Mouse (Mus musculus): ENCODE measurements around the gene B3gnt2.

- no peak for TF ChIP-seq CTCF (IDR thresholded peaks at IDR 0.05; ENCODE audit: extremely low read depth, insufficient read depth, insufficient read length, insufficient replicate concordance)
- no peak for TF ChIP-seq POLR2A (IDR thresholded peaks at IDR 0.05; ENCODE audit: low read depth, low read length)
Measured at GRCm38 (mm10) chr11:22811413-22811812, 49.3 kb downstream of the B3gnt2 start.

All from spleen, adult 2 months (tissue).